Mouse (Mus musculus) lung, postnatal 25 days (tissue): ENCODE results near the gene Unc50.
A peak's percentile ranks its signal among the peaks of the same experiment; 100 is the strongest.

Experiments used
- DNase-seq: peaks from one replicate; pipeline ENCODE4 v3.0.0; 2022; ENCODE audit warnings: low spot score

Gene Unc50

DNA sequence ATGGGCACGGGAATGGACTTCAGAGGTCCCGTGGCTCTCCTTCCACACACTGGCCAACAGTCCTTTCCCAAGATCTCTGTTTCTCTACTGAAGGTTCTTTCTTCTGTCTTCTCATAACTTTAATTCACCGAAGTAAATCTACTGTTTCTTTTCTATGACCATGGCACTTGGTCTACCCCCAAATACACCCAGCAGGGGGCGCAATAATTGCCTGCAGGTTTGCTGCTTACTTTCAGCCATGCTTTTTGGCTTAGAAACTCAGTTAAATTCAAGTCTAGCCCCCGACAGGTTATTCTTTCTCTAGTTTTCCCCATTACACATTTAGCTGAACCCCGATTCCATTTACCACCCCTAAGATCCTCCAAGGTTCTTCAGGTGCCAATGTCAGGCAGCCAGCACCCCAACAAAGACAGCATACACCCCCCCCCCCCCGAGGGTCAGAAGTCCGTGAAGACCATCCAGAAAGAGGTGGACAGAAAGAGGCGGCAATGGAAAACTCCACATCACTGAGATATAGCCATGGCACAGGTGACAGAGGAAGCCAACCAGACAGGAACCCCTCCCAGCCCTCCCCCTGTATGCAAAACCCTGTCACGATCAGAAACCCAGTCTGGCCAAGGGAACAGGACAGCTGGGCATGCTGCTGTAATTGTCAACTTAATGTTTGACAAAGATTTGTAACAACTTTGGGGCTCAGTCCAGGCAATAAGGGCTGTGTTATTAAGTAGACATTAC is 18.6 kb downstream of the Unc50 start:
- peak; percentile 44 for DNase-seq

DNA sequence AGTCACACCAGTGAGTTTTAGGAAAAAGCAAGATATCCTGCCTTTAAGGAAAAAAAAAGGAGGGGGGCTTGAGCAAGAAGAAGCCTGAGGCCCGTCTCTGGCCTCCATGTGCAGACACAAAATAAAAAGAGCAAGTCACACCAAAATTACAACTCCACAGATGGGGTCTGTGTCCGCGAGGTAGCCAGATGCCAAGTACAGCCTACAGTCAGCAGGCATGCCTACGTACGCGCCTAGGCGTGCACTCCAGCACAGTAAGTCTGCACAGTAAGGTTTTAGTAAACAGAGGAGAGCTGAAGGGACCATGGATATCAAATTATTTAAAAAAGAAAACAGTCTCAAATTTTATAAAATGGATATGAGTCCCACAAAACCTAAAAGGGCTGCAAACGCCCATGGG is 21.3 kb downstream of the Unc50 start:
- DNase-seq, result no peak

DNA sequence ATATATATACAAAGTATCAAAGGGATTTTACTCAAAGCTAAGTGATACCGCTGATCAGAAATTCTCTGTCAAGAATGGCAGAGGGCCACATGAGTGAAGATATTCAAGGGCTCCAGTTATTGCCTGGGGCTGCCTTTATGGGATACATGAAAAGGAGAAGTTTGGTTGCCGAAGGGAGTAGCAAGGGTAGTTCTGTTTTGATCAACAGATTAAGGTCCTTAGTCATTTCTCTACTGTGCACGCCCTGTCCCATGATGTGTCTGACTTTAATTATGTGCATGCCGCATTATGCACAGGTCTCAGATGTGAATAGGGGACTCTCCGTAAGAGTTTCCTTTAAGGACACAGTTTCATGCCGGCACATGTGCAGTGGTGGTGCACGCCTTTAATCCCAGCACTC is 27.6 kb downstream of the Unc50 start:
- no peak for DNase-seq

DNA sequence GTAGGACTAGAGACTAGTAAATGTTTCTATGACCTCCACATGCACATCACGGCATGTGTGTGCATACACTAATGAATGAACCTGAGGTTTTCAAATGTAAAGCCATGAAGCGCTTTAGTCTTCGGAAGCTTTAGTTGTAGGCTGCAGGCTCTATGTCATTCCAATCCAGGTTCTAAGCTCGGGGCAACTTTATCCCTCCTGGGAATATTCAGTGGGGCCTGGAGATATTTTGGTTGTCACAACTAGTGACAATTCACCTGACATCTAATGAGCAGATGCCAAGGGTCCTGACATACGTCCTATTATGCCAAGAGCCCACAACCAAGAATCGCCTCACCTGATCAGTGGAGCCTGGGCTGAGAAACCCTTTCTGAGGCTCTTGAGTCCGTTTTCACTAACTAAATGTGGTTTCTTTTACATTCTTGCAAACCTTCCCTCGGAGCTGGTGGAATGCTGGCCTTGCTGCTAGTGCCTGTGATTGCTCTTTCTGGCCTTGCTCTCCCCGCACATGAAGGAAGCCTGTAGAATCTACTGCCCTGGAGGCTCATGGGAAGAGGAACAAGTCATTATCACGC is 35.0 kb downstream of the Unc50 start:
- DNase-seq, result no peak

DNA sequence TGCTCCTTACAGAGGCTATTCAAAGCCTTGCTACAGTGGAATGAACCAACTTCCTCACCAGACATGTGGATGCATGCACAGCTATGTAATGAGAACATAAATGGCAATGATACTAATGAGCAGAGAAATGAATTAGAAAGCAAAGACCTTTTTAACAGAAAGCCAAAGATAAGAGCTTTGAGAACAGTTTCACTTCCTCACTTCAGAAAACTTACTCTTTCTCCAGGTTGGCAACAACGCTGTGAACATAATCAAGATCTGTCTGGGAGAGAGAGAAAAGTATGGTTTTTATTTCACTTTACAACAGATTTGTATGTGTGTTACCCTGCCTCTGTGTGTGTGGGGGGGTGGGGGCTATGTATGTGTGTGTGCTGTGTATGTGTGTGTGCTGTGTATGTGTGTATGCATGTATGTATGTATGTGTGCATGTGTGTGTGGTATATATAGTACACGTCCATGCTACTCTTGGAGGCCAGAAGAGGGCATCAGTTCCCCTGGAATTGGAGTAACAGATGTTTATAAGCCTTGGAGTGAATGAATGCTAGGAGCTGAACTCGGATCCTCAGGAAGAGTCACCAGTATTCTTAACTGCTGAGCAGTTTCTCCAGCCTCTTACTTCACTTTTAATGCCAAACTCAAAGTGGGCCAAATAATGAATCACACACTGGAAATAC is 36.5 kb downstream of the Unc50 start:
- no peak for DNase-seq

DNA sequence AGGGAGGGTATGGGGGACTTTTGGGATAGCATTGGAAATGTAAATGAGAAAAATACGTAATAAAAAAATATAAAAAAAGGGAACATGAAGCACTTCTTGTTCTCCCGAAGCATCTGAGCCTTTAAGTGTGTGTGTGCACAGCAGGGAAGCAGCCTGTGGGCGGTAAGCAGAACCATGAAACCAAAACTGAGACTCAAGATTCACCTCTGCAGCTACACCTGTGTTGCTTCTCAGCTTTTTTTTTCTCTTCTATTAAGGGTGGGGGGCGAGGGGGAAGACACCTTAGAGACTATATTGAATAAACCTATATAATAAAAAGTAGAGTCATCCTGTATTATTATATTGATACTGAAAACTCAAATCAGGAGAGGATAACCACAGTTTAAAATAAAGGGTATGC is 37.9 kb downstream of the Unc50 start:
- DNase-seq, result no peak

DNA sequence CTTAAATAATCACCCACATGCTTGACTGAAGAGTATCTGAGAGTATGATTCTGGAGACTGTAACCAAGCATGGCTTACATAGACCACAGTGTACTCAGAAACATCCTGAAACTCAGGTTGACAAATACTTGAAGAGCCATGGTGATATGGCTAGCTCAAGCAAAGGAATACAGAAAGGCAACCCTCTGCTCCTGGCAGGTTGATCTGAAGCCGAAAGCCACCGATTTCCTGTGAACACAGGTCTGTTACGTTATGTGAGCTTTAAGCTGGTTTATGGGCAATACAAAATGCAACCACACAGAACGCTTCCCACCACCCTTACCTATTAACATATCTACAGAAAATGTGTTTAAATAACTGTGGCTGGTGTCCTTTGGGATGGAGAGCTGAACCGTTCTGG is 39.1 kb downstream of the Unc50 start:
- DNase-seq, result no peak

DNA sequence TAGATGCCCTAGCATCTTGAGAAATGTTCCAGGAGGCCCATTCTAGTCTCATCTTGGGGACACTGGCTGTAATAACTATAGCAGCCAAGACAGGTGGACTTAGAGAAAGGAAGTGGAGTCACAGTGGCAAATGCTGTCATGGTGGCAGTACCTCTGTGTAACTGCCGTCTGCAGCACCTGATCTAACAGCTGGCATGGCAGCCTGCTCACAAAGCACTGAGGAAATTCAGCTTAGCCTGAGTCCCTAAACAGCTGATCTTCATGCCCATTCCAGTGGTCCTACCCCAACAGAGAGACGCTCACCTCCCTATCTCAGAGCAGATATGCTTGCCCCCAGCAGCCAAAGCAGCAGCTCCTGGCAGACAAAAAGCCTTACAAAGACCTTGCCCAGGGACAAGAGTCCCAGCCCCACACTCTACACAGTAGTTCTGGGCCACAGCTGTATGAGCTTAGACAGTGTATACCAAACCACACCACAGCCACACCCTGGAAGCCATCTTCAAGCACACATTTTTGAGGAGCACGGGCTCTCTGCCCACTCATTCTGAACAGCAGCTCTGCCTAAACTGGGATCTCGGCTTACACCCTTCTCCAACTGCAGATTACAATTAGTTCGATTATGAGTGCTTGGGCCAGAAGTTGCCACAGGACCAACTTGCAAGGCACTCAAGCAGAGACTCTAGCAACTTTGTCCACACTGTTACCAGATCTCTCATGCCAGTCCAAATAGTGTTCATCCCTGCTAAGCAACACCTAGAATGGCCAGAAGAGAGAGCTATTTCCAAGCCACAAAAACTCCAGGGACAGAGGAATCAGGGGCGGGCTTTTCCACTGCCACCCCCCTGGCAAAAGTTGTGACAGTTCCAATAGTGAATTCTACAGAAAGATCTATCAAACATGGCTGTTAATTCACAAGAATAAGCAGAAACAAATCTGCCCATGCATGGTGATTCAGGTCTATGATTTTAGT is 41.5 kb downstream of the Unc50 start:
- DNase-seq, result no peak

DNA sequence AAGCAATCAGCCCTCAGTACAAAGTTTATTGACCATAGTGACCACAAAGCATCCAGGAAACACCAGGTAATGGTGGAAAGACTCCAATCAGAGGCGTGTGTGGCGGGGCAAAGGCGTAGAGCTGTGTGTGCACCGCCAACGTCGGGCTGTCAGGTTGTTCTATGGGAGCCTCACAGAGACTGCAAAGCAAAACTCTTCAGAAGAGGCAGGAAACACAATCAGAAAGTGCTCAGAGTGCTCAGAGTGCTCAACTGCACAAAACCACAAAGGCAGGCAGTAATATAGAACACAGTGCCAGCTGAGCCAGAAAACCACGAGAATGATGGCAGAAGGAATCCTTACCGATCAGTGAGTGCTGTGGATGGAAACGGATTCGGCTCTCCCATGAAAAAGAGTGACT is 43.3 kb downstream of the Unc50 start:
- peak; percentile 35 for DNase-seq

DNA sequence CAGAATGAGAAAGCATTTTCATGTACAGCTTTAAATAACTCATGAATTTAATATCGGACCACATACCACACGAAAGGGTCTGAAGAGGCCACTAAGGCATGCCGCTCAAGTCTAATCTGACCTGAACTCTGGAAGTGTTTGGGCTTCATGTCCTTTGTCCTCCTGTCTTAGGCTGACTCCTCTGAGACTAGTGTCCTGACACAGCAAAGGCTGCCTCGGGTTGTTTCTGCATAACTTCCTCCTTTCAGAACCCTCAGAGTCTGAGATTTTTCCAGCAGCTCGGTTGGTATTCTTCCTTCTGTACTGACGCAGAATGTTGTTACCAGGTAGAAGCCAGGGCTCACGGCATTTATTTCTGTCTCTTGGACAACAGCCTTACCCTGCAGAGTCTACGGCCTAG is 44.1 kb downstream of the Unc50 start:
- peak; percentile 31 for DNase-seq

DNA sequence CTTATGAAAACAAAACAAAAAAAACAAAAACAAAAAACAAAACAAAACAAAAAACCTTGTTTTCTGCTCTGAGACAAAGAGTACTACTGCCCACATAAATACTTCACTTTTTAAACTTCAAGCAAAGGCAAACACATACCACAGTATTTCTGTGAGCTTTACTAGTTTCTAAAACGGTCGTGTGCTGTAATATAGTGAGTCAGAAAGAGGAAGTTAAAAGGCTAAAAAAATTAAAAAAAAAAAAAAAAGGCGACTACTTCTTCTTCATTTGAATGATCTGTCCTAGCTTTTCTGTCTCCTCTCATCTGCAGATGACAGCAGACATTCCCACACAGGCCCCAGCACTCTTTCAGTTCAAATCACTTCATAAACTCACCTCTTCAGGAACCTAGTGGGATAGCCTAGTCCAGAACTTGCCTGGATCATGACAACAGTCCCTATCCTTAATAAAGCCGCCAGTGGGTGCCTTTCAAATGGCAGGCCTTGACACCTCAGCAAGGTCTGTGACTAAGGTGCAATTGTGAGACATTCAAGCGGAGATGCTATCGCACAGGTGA is 44.8 kb downstream of the Unc50 start:
- DNase-seq, result no peak

DNA sequence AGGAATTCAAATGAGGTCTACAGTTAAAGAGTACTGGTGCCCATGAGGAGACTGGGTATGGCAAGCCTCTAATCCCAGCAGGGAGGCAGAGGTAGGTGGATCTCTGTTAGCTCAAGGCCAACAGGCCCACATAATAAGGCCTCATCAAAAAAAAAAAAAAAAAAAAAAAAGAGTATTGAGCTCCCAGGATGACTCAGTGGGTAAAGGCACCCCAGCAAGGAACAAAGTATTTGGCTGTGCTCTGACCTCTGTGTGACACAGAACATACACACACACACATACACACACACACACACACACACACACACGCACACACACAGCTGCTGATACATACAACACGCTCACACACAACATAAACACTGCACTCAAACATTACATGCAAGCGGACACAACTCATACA is 45.4 kb downstream of the Unc50 start:
- no peak for DNase-seq

DNA sequence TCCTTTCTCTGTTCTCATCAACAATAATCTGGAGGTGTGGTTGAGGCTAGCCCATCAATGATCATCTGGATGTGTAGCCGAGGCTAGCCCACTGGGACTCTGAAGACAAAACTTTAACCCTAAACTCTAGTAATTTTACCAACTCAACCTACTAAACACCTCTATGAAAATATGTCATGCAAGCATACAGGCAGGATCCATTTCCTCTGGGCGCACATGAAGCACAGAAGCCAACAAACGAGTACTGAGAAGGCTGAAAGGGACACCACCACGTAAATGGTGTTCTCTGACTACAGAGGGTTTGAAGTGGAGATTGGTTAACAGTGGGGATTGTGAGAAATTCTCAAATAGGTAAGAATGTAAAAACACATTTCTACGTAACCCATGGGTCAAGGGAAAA is 47.3 kb downstream of the Unc50 start:
- DNase-seq, result no peak

DNA sequence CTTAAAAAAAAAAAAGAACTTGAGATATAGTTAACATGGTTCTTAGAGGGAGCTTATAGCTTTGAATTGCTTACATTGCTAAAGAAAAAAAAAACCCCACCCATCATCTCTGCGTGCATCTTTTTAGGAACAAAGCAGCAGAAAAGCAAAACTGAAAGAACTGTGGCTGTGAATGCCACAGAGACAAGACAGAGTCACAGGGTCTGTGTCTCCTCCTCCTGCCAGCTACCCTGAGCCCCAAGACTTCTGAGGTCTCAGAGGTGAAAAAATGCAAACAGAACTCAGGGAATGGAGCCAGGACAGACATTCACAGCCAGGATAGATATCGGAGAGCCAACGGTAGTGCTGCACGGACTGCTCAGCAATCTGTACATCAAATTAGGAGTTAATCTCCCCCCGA is 48.0 kb downstream of the Unc50 start:
- no peak for DNase-seq

DNA sequence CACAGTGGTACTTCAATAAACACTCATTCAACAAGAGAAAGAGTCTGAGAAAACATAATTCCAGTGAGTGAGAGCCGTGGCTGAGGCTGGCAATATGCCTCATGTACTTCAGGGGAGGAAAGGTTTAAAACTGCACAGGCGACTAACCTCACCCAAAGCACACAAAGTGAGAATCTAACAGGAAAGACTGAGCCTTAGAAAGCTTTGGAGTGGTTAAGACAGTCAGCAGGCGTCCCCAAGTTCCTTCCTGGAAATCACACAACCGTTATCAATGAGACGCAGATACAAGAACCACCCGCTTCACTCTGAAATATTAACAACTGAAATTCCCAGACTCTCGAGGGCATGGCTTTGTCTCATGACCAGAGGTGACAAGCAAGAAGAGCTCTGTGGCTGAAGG is 48.5 kb downstream of the Unc50 start:
- DNase-seq, result no peak

DNA sequence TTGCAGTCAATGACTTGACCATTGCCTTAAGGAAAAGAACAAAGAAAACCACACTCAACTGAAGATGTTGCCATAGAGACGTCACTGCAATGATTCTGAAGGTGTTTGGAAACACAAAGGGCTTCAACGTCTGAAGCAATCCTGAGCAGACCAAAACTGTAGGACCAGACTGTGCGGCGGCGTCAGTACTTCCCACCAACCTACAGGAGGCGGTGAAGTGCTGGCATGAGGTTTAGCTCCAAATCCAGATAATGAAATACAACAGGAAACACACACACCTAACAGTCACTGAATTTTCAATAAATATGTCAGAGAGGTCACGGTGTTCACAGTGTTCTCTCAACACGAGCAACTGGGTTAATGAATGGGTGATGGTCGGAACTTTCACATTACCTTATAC is 49.1 kb downstream of the Unc50 start:
- peak; percentile 51 for DNase-seq

DNA sequence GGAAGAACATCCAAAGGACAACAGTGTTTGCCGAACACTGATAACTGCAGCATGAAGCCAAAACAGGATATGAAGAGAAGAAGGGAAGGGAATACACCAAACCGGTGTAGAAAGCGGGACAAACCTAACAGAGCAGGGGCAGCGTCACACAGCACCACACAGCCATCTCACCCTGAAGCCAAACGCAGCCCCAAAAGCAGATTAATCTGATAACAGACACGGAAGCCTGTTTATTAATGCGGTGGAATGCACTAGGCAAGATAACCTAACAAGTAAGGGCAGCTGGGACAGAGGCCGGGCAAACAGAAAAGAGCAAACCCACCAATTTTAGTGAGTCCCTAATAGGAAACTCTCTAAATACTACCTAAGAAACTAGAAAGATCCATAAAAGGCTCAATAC is 49.8 kb downstream of the Unc50 start:
- DNase-seq, result no peak

DNA sequence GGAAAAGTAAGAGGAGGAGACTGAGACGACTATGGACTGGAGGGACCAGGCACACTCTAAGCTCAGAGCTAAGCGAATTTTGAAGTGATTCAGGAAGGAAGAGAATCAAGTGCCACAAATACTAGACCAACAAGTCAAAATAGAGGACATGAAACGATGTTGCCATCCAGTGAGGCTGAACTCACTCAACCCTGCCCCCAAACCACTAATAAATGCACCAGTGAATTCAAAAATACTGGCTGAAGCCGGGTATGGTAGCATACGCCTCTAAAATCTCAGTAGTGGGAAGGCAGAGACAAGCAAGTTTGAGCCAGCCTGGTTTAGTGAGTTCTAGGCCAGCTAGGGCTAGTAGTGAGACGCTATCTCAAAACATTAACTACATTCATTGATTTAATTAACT is 50.8 kb downstream of the Unc50 start:
- DNase-seq, result no peak

DNA sequence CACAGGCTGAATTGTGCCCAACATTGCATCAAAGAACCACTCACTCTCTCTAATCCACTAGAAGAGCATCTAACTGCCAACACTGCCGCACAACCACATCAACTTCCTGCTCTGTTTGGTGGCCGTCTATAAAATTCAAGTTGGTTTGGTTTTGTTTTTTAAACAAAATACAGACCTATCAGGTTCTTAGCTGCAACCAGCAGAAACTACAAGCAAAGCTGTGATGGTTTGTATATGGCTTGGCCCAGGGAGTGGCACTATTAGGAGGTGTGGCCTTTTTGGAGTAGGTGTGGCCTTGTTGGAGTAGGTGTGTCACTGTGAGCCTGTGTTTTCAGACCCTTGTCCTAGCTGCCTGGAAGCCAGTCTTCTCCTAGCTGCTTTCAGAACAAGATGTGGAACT is 51.4 kb downstream of the Unc50 start:
- no peak for DNase-seq

DNA sequence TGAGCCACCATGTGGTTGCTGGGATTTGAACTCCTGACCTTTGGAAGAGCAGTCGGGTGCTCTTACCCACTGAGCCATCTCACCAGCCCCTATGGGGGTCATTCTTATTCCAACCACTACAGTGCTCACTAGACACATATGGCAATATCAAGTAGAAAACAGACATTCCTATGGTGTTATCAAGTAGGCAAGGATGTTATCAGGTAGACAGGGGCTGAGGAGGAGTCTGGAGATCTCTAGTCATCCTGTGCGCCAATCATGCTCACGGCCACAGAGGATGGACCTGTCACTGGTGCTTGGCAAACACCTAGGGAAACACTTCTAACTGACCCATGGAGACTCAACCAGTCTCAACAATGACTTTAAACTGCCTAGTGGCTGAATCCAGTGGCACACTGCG is 54.7 kb downstream of the Unc50 start:
- no peak for DNase-seq

DNA sequence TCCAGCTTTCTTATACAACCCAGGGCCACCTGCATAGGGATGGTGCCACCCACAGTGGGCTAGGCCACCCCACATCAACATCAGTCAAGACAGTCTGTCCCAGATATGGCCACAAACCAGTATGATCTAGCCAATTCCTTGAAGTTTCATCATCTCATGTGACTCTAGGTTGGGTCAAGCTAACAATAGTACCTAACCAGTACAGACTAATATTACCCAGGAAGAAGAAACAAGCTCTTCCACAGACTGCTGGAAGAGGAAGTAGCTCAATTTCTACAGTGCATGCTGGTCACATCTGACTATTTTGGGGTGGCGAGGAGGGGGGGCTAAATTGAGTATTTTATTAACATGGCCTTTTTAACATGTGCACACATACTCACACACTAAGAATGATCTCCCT is 56.5 kb downstream of the Unc50 start:
- DNase-seq, result no peak

DNA sequence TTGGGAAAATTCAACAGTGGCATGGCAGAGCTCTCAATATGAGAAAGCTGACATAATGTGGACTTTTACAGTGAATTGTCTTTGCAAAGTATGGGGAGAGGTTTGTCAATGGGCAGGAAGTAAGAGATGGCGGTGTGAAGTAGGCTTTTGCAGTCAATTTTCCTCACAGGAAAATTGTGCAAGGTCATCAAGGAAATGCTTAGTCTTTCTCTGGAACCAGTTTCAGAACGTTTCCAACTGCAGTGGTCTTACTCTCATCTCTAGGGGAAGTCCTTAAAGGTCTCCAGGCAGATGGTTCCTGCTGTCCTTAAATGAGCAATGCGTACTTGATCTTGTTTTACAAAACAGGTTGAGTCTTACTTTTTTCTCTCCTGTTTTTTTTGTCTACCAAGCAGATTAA is 57.1 kb downstream of the Unc50 start:
- DNase-seq, result no peak
